Mouse (Mus musculus) testis, adult 2 months (tissue): ENCODE results near the gene Gm17651. TPM values are rescaled to one million over a fixed set of nuclear protein-coding genes. Genes with fewer than 3 reads are reported as not detected.

Experiments used
- H3K27ac ChIP-seq: fragments of 200-500 bp; 2 replicates; pipeline ENCODE4 v1.5.1; 2012; ENCODE audit warnings: low read depth, low read length; ENCODE audit not compliant: control insufficient read depth, insufficient read depth
- H3K27me3 ChIP-seq: fragments of 200-500 bp; 2 replicates; pipeline ENCODE4 v1.6.1; 2012; ENCODE audit warnings: mild to moderate bottlenecking, low read length, moderate library complexity; ENCODE audit not compliant: control insufficient read depth, insufficient read depth
- H3K36me3 ChIP-seq: fragments of 200-500 bp; 2 replicates; pipeline ENCODE4 v1.6.1; 2012; ENCODE audit warnings: mild to moderate bottlenecking, low read length; ENCODE audit not compliant: control insufficient read depth, insufficient read depth
- H3K4me1 ChIP-seq: fragments of 200-500 bp; 2 replicates; pipeline ENCODE4 v1.6.1; 2012; ENCODE audit warnings: low read length; ENCODE audit not compliant: control insufficient read depth, insufficient read depth
- H3K4me3 ChIP-seq: fragments of 200-500 bp; 2 replicates; pipeline ENCODE4 v1.5.1; 2012; ENCODE audit warnings: low read depth, mild to moderate bottlenecking, low read length, moderate library complexity, mixed read lengths; ENCODE audit not compliant: control insufficient read depth
- CTCF ChIP-seq: fragments of 200-500 bp; IDR thresholded peaks from 2 replicates; pipeline ENCODE4 v1.5.1; 2012; ENCODE audit warnings: low read depth, mild to moderate bottlenecking, inconsistent platforms, low read length, moderate library complexity; ENCODE audit not compliant: control insufficient read depth, insufficient read depth, insufficient replicate concordance
- POLR2A ChIP-seq: fragments of 200-500 bp; IDR thresholded peaks from 2 replicates; pipeline ENCODE4 v1.6.1; 2012; ENCODE audit warnings: low read depth, mild to moderate bottlenecking, inconsistent platforms, low read length, moderate library complexity; ENCODE audit not compliant: control insufficient read depth
- polyA plus RNA-seq: library from polyadenylated mRNA; depleted of rRNA; stranded (reverse); fragments of >200 nt; gene quantifications from 2 replicates; pipeline ENCODE4 v1.2.3, GENCODE M21; 2012

Gene Gm17651
- polyA plus RNA-seq, 1 experiment = not detected

DNA sequence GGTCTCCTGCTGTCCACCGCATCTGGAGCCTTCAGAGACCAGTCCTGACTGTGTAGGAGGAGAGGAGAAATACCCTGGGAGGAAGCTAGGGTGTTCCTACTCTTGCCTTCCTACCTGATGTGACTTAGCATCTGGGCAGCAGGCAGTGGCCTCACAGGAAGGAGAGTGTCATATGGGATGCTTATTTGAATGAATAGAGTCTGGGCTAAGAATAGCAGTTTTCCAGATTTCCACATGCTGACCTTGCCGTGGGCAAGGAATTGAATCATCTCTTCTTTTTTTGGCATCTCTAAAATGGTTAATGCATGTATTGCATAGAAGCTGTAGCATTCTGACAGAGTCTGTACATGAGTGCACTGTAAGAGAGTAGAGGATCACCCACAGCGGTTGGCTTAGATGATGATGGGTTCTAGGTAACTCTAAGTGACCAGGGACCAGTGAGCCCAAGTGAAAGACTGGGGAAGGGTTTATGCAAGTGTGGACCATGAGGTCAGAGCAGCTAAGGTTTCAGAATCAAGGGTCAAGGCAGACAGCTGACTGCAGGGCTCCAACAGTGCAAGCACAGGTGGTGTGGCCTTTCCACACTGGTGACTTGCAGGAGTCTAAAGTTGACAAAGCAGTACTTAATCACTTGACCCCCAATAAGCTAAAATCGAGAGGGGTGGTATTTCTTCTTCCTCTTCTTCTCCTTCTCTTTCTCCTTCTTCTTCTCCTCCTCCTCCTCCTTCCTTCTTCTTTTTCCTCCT is 12.1 kb upstream of the Gm17651 start:
- H3K4me3 ChIP-seq = no peak overlapping the region
- no peak overlapping the region for H3K27ac ChIP-seq
- no peak for TF ChIP-seq CTCF
- peaks cover 11% of the 10 kb centered on the region for H3K4me1 ChIP-seq
- H3K27me3 ChIP-seq = no peaks in the 10 kb centered on the region
- H3K36me3 ChIP-seq = no peaks in the 10 kb centered on the region; the same call in 1 of the 2 replicates

DNA sequence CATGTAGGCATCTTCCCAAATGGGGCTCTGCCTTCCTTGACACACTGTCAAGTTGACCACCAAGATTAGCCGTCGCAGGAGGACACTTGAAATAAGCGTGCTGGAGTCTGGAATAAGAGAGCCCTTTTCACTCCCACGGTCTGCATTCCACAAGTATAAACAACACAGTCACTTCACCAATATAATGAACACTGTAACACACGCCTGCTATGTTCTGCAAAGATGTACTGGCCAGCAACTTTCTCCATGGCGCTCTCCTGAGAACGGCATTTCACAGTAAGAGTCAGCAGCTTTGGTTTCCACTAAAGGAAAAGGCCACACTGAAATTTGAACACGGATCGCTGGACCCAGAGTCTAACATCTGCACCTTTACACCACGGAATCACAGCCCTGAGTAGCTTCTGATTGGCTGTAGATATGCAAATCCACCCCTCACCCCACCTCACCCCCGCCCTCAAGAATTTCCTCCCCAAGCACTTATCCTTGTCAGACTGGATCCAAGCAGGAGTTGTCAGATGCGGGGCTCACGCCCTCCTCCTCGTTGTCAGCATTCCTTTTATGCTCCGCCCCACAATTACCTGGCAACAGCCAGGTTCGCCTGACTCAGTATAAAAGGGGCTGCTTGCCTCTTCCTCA is 9.2 kb upstream of the Gm17651 start:
- Histone ChIP-seq H3K4me3 (no peak overlapping the region), H3K27me3 (no peaks in the 10 kb centered on the region), H3K27ac (no peak overlapping the region)

GRCm38 (mm10) chr3:97682576-97682975 is 8.1 kb upstream of the Gm17651 start:
- Histone ChIP-seq H3K27ac (no peak overlapping the region), H3K4me3 (no peak overlapping the region), H3K4me1 (peaks cover 22% of the 10 kb centered on the region), H3K27me3 (no peaks in the 10 kb centered on the region), H3K36me3 (no peaks in the 10 kb centered on the region)
- TF ChIP-seq POLR2A = no peak
- no peak for TF ChIP-seq CTCF

More for the DNA sequence above, 9.2 kb upstream of the Gm17651 start:
- TF ChIP-seq CTCF (no peak), POLR2A (no peak)
- H3K36me3 ChIP-seq = no peaks in the 10 kb centered on the region
- peaks cover 22% of the 10 kb centered on the region for H3K4me1 ChIP-seq

GRCm38 (mm10) chr3:97682159-97682502 is 7.6 kb upstream of the Gm17651 start:
- no peaks in the 10 kb centered on the region for H3K36me3 ChIP-seq
- TF ChIP-seq CTCF (no peak), POLR2A (no peak)
- no peak overlapping the region for H3K27ac ChIP-seq
- H3K4me1 ChIP-seq = peaks cover 22% of the 10 kb centered on the region
- H3K27me3 ChIP-seq = no peaks in the 10 kb centered on the region
- H3K4me3 ChIP-seq = peak overlapping the region; percentile 46; the same call in 1 of the 2 replicates

DNA sequence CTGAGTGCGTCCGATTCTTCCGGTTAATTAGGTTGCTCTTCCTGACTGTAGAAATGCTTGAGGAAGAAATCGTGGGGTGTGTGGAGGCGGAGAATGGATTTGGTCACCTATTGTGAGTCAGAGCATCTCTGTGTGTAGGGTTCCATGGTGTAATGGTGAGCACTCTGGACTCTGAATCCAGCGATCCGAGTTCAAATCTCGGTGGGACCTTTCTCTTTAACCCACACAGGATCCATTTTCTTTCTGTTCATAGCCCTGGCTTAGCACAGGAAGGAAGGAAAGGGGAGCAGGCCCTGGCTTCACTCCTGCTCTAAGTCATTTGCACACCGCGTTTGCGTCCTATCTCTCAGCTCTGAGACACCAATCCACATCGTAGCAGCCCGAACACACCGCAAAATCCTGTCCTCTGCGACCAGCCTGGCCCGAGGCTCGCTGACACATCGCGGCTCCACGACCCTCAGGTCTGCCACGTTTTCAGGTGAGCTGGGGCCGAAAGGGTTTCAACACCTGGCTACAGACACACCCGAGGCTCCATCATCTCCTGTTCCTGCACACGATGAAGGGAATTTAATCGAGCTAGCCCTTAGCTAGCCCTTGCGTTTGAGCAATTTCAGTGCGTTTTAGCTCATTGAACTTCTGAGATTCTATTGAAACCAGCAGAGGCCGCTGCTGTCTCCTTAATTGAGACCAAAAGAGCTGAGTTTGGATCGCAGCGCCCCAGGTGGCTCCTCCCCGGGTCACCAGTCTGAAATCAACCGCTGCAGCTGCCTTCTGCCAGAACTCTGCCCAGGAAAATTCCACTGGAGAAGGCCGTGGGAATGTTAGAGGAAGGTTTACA is 7.0 kb upstream of the Gm17651 start:
- H3K4me1 ChIP-seq = peaks cover 22% of the 10 kb centered on the region
- no peaks in the 10 kb centered on the region for H3K36me3 ChIP-seq
- H3K4me3 ChIP-seq = peak overlapping the region; percentile 46
- H3K27me3 ChIP-seq = no peaks in the 10 kb centered on the region
- TF ChIP-seq POLR2A (no peak), CTCF (no peak)
- H3K27ac ChIP-seq = no peak overlapping the region

- Histone ChIP-seq H3K27me3 (no peaks in the 10 kb centered on the region), H3K36me3 (no peaks in the 10 kb centered on the region), H3K4me3 (peak overlapping the region; percentile 46), H3K4me1 (peaks cover 22% of the 10 kb centered on the region), H3K27ac (no peak overlapping the region)
- TF ChIP-seq CTCF (peak; percentile 69; the same call in 1 of the 2 replicates), POLR2A (no peak)
Observed at GRCm38 (mm10) chr3:97680631-97681320, 6.3 kb upstream of the Gm17651 start.
